Mouse (Mus musculus) C2C12 (cell line): Measurements from ENCODE around the gene 2010111I01Rik. TPM values are rescaled to one million over a fixed set of nuclear protein-coding genes. Genes with fewer than 3 reads are reported as not detected.
A peak's percentile ranks its signal among the peaks of the same experiment; 100 is the strongest.

Experiments used
- H3K27me3 ChIP-seq: one replicate; pipeline ENCODE4 v1.6.1; 2011; ENCODE audit not compliant: control insufficient read depth, insufficient read depth, insufficient read length
- H3K36me3 ChIP-seq: one replicate; pipeline ENCODE4 v1.6.1; 2011; ENCODE audit not compliant: control insufficient read depth, insufficient read depth
- H3K4me3 ChIP-seq: one replicate; pipeline ENCODE4 v1.5.1; 2011; ENCODE audit warnings: mild to moderate bottlenecking, control low read depth; ENCODE audit not compliant: poor library complexity, insufficient read depth, severe bottlenecking
- H3K79me2 ChIP-seq: one replicate; pipeline ENCODE4 v1.6.1; 2011; ENCODE audit not compliant: control insufficient read depth, insufficient read depth
- H3K79me3 ChIP-seq: one replicate; pipeline ENCODE4 v1.6.1; 2011; ENCODE audit warnings: low read depth, control low read depth
- H3ac ChIP-seq: one replicate; pipeline ENCODE3; 2011; ENCODE audit warnings: low read depth; ENCODE audit not compliant: control insufficient read depth, insufficient read length
- CEBPB ChIP-seq: IDR thresholded peaks from one replicate; pipeline ENCODE4 v1.6.1; 2011; ENCODE audit warnings: low read depth, mild to moderate bottlenecking, control low read depth, moderate library complexity
- CTCF ChIP-seq: IDR thresholded peaks from one replicate; pipeline ENCODE4 v1.5.1; 2011; ENCODE audit not compliant: control insufficient read depth, insufficient read depth, insufficient read length
- FOSL1 ChIP-seq: IDR thresholded peaks from one replicate; pipeline ENCODE4 v1.8.0; 2011; ENCODE audit warnings: mild to moderate bottlenecking, low read length; ENCODE audit not compliant: poor library complexity, insufficient read depth, severe bottlenecking
- MAX ChIP-seq: IDR thresholded peaks from one replicate; pipeline ENCODE4 v1.6.1; 2011; ENCODE audit warnings: mild to moderate bottlenecking, control low read depth
- MYOD1 ChIP-seq: IDR thresholded peaks from one replicate; pipeline ENCODE4 v1.6.1; 2011; ENCODE audit warnings: low read depth; ENCODE audit not compliant: control insufficient read depth, insufficient read length
- MYOG ChIP-seq: IDR thresholded peaks from one replicate; pipeline ENCODE4 v1.6.1; 2011; ENCODE audit not compliant: control insufficient read depth, insufficient read length; ENCODE audit errors: extremely low read depth
- USF1 ChIP-seq: IDR thresholded peaks from one replicate; pipeline ENCODE4 v1.6.1; 2011; ENCODE audit warnings: low read depth, mild to moderate bottlenecking, control low read depth, moderate library complexity
- polyA plus RNA-seq: library from polyadenylated mRNA; unstranded; fragments of >200 nt; fragmentation: generic; extraction: Trizol; gene quantifications from one replicate; pipeline ENCODE4 v1.2.1, GENCODE M21; 2012; ENCODE audit warnings: missing spikeins

2010111I01Rik gene
- polyA plus RNA-seq, 1 experiment: 91.7 TPM

- H3ac ChIP-seq: no peak overlapping the region
- TF ChIP-seq USF1 (no peak), CEBPB (no peak), FOSL1 (no peak), MYOD1 (no peak), MAX (no peak), MYOG (no peak), CTCF (no peak)
- H3K79me2 ChIP-seq: no peaks in the 10 kb centered on the region
- no peaks in the 10 kb centered on the region for H3K36me3 ChIP-seq
- no peak overlapping the region for H3K4me3 ChIP-seq
- no peaks in the 10 kb centered on the region for H3K79me3 ChIP-seq
- no peaks in the 10 kb centered on the region for H3K27me3 ChIP-seq
Measured at GRCm38 (mm10) chr13:63203502-63204278, 239.0 kb downstream of the 2010111I01Rik start.

- Histone ChIP-seq H3ac (no peak overlapping the region), H3K4me3 (no peak overlapping the region), H3K36me3 (no peaks in the 10 kb centered on the region), H3K27me3 (no peaks in the 10 kb centered on the region), H3K79me3 (no peaks in the 10 kb centered on the region), H3K79me2 (no peaks in the 10 kb centered on the region)
- TF ChIP-seq CTCF: no peak
- no peak for TF ChIP-seq FOSL1
- TF ChIP-seq MAX: no peak
- peak; percentile 98 for TF ChIP-seq MYOD1
Measured at GRCm38 (mm10) chr13:63205750-63206149, 241.1 kb downstream of the 2010111I01Rik start.

GRCm38 (mm10) chr13:63206396-63206795, 241.7 kb downstream of the 2010111I01Rik start:
- Histone ChIP-seq H3K4me3 (no peak overlapping the region), H3K79me3 (no peaks in the 10 kb centered on the region), H3K79me2 (no peaks in the 10 kb centered on the region), H3K27me3 (no peaks in the 10 kb centered on the region), H3K36me3 (no peaks in the 10 kb centered on the region), H3ac (no peak overlapping the region)
- TF ChIP-seq CTCF (no peak), CEBPB (no peak), USF1 (no peak), MYOG (no peak), FOSL1 (no peak), MAX (no peak), MYOD1 (no peak)

GRCm38 (mm10) chr13:63216537-63216936, 251.8 kb downstream of the 2010111I01Rik start:
- Histone ChIP-seq H3K79me2 (no peaks in the 10 kb centered on the region), H3ac (no peak overlapping the region), H3K79me3 (no peaks in the 10 kb centered on the region), H3K4me3 (no peak overlapping the region), H3K36me3 (no peaks in the 10 kb centered on the region), H3K27me3 (no peaks in the 10 kb centered on the region)
- no peak for TF ChIP-seq MAX
- TF ChIP-seq MYOG: no peak
- no peak for TF ChIP-seq FOSL1
- no peak for TF ChIP-seq USF1
- no peak for TF ChIP-seq MYOD1
- no peak for TF ChIP-seq CTCF
- TF ChIP-seq CEBPB: no peak

GRCm38 (mm10) chr13:63223026-63223770, 258.5 kb downstream of the 2010111I01Rik start:
- Histone ChIP-seq H3K79me2 (no peaks in the 10 kb centered on the region), H3ac (no peak overlapping the region), H3K4me3 (no peak overlapping the region), H3K79me3 (no peaks in the 10 kb centered on the region), H3K27me3 (no peaks in the 10 kb centered on the region), H3K36me3 (no peaks in the 10 kb centered on the region)
- TF ChIP-seq MYOG (no peak), FOSL1 (no peak)
